Mouse (Mus musculus) heart, postnatal 14 days (tissue): ENCODE data around the gene Lrrd1. TPM values are rescaled to one million over a fixed set of nuclear protein-coding genes. Genes with fewer than 3 reads are reported as not detected.
"Not testable (repeated sequence)": the region's sequence is repeated elsewhere in the genome, so short reads cannot be mapped to it uniquely, and the experiment has no call there.

Experiments
- DNase-seq, 2 experiments: peaks; one replicate each; pipeline ENCODE4 v3.0.0; 2021 to 2022
- intact Hi-C: fragments of 180-260 bp; cut with DNase I; formaldehyde crosslinking; loops from one replicate; pipeline ENCODE4 v1.15.1; 2025
- long read RNA-seq, 2 experiments: library from polyadenylated mRNA; stranded (forward); transcript quantifications; one replicate each; pipeline ENCODE4 v2.0.0; 2021
- total RNA-seq, 2 experiments: library from RNA; stranded (reverse); gene quantifications; 2 replicates each; pipeline ENCODE4 v1.2.3; 2021

The Lrrd1 gene
- under 1 TPM in 1 of 2 experiments, not detected in 1; 0.17 TPM for total RNA-seq
- long read RNA-seq, experiment 1 = 0 reads
- long read RNA-seq, experiment 2 = 0 reads

DNA sequence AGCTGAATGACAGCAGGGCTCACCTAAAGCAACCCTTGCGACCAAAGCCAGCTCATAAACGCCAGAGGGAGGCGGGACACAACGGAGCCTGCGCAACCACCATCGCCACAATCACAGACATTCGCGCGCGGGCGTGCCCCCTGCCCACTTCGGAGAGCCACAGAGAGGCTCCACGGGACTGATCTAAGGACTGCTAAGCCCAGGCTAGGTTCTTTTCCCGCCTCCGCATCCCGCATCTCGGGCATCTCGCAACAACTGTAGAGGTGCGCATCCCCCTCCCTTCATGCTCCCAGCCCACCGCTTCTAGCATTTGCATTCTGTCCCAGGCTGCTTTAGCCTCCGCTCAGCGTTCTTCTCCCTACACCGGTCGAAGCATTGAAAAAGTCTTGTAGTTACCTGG lies at the start of gene Lrrd1:
Lrrd1 (plus strand) TSS at position 148 of the 400 bp plus-strand sequence.
- DNase-seq = peak in 1 of 2 experiments; percentile 5
- intact Hi-C loops = no loop called here

DNA sequence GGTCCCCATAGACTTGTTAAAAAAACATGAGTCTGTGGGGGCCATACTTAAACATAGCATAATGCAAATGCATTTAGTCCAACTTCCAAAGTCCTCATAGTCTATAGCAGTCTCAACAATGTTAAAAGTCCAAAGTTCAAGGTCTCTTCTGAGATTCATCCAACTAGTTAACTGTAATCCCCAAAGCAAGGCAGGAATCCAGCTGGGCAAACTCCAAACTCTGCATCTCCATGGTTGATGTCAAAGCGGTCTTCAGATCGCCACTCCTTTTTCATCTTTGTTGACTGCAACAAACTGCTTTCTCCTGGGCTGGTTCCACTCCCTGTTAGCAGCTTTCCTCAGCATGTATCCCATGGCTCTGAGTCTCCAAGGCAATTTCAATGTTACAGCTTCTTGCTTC lies 47.9 kb upstream of the Lrrd1 start:
- intact Hi-C loops, DNase-seq: not testable (repeated sequence)

DNA sequence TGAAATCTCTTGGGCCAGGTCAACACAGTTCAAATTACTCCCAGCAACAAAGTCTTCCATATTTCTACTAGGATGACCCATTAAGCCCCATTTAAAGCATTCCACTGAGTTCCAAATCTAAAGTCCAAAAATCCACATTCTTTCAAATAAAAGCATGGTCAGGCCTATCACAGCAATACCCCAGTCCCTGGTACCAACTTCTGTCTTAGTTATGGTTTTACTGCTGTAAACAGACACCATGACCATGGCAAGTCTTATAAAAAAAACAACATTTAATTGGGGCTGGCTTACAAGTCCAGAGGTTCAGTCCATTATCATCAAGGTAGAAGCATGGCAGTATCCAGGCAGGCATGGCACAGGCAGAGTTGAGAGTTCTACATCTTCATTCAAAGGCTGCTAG lies 46.3 kb upstream of the Lrrd1 start:
- DNase-seq, intact Hi-C loops: not testable (repeated sequence)

DNA sequence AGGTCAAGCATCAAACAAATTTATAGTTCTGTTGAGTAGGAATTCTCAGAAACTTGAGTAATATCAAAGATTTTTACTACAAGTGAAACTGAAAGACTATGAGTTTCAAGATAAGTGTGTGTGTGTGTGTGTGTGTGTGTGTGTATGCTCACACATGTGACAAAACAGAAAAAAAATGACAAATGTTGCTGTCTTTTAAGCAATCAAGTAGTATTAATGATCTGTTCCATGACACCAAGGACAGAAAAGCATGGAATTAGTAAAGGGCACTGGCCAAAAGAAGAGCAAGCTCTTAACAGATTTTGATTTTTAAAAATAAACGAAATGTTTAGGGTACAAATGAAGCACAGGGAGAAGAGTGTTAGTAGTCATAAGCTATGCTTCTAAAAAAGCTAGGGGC lies 44.9 kb upstream of the Lrrd1 start:
- intact Hi-C loops = no loop called here

DNA sequence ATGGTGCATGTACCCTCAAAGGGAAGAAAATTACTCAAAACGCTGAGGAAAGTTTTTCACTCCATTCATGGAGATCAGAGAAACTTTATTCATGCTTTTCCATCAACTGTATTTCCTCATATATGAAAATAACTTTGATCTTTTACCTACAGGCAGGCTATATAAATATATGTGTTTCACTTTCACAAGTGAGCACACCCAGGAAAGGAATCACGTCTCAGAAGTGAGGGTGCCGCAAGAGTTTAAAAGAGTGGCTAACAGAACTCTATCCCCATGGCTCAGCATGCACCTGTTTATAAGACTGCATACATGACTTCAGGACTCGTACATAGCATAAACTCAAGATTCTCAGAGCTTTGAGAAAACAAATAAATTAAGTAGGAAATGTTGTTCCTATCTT lies 44.1 kb upstream of the Lrrd1 start:
- no peak for DNase-seq
- intact Hi-C loops = no loop called here

More for the DNA sequence above, 44.9 kb upstream of the Lrrd1 start:
- DNase-seq = no peak

DNA sequence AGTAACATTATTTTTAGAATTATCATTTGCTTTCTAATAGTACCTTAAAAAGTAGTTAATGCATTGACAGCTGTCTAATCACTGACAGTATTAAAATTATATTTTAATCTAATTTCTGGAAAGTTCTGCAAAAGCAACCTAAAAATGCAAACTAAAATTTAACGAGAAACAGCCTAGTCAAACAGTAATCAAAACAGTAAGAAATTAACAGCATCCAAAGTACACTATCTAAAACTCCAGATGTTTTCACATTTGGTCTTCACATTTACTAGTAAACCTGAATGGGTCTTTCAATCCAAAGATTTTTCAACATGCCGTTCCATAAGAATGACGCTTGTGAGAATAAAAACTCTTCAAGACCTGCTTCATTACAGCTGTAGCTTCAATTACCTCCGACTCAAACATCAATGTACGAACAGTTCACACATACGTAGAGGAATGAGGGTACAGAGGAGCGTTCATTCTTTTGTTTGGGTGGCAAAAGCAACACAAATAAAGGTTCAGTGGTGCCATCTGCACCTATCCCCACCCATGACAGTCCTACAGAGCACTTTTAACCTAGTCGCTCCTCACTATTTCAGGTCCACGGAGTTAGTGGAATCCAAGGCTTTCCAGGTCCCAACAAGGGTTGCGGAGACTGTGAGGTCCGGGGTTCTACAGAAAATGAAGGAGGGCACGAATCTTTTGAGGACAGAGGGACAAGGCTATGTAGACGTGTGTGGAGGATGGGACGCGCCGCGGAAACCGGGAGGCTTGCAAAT lies 43.1 kb upstream of the Lrrd1 start:
- DNase-seq = no peak
- intact Hi-C loops = loop anchor here (2.0 kb wide), 1 partner anchor 155 kb away; no protein-coding TSS in a partner anchor

DNA sequence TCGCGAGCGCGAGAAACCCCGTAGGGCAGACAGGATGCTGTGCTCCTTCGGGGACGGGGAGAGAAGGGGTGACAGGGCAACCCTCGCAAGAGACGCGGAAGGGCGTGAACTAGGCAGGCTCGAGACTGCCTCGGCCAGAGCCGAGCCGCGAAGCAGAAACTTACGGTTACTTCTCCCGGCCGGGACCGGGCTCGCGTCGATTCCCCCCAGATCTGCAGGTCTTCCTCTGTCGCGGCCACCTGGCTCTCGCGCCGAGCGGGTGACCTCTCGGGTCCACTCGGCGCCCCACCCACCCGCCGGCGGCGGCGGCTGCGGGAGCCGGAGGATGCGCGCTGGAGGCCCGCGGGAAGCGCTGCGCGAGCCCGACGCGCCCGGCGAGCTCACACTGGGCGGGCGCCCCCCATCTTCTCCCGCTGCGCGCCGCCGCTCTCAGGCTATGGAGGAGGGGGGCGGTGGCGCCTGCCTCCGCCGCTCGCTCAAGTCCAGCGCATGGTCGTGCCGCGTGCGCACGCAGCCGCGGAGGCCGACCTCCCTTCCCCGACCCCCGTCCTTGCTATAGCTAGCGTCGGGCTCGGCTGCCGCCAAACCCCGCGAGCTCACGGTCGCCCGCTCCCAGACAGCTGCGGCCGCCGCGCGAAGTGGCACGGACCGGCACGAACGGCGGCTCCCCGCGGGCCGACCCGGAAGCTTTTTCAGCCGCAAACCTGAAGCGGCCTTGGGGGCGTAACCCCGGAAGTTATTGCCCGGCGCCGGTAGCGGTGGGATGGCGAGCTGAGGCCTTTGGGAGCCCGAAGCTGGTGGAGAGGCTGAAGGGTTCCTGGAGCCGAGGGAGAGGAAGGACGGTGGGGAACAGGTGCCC lies 42.3 kb upstream of the Lrrd1 start, which contains the start of the genes Ankib1 and Krit1:
Ankib1 (minus strand) TSS at position 493 of the 859 bp plus-strand sequence.
Krit1 (plus strand) TSS at position 752 of the 859 bp plus-strand sequence.
- intact Hi-C loops = loop anchor here (2.0 kb wide), 1 partner anchor 156 kb away; no protein-coding TSS in a partner anchor
- DNase-seq = peak; percentile 89 to 90

DNA sequence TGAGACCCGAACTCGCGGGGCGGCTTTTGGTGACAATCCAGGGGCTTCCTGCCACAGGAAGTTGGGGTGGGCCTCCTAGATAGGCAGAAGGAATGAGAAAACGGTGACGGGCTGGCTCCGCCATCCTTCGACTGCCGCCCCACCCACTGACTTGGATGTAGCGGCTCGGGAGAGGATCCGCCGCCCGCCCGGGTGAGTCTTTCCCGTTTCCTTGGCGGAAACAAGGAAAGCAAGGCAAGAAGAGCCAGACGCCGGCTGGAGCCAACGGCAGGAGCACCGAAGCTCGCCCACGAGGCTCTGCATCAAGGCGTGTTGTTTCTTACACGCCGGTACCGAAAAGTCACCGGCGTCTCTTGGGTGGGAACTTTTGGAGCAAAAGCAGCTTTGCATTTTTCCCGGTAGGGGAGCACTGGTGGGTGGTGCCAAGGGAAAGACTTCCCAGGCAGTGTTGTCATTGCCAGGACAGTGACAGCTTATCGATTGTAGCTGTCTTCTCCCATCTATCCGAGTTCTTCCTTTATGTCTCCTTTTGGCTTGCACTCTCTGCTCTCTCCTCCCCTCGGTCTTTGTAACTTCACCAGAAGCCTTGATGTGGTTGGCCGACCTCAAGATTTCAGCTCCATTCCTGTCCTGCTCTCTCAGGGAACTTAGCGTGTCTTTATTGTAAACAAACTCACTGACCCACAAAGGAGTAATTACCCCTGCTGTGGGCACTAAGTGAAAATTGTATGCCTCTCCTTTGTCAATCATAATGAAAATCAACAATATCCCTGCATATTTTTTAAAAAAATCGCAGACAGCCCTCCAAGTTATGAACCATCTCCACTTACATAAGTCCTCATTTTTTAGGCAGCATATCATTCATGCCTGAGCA lies 41.4 kb upstream of the Lrrd1 start:
- intact Hi-C loops = loop anchor here (2.0 kb wide), 1 partner anchor 157 kb away; no protein-coding TSS in a partner anchor
- DNase-seq = no peak

DNA sequence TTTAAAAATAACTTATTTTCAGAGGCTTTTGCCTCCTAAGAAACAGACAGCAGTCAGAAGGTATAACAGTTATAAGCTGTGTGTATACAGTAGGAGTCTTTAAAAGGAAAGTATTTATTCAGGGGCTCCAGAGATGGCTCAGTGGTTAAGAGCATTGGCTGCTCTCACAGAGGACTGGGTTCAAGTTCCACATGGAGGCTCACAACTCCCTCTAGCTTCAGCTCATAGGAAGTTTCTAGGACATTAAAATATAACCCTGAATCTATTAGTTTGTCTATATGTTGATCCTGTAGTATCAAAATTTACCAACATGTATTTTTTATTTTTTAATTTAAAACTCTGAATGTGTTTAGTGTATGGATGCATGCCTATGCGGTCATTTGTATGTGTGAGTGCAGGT lies 36.5 kb upstream of the Lrrd1 start:
- intact Hi-C loops = no loop called here
- no peak for DNase-seq

DNA sequence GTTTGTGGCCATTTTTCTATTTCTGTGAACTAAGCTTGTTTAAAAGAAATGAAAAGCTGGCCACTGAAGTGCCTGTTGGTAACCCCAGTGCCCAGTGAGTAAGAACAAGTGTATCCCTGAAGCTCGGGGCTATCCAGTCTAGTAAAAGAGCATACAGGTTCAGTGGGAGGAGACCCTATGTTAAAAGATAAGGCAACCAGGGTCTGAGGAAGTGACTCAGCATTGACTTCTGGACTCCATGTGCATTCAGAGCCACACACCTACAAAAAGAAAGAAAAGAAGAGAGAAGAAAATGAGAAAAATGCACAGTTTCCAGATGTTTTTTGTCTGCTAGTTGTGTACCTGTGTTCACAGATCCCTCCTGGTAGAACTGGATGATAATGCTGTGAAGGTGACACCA lies 10.9 kb upstream of the Lrrd1 start:
- intact Hi-C loops = no loop called here
- no peak for DNase-seq

DNA sequence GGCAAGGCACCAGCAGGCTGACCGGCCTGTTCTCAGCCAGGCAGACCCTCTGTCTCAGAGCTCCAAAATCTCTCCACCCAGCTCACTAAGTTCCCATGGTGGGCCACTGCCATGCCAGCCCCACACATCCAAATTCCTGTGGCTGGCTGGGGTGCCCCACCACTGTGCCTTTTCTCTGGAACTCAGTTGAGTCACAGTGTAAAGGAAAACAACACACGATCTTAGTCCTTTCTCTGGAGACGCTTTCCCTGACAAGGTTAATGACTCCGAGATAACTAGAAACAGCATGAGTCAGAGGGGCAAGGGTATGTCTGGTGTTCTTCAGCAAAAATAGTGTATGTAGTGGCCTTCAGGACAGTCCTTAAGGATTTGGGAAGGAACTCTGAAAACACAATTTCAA lies 25.2 kb downstream of the Lrrd1 start:
- no peak for DNase-seq
- intact Hi-C loops = no loop called here

DNA sequence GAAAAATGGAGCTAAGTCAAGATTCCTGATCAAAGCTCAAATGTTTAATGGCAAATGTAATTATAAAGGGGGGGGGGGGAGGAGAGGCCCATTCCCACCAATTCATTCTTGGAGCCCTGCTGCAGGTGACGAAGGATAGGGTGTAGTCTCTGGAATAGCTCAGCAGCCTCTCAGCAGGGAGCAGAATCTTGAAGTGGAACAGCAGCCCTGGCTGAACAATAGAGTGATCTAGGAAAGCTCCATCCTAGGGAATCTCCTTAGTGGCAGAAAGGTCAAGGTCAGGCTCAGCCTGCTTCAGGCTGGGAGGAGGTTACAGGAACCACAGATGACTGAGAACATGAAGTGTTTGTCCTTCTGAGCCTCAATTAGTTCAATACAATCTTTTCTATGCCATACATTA lies 27.4 kb downstream of the Lrrd1 start:
- DNase-seq = no peak
- intact Hi-C loops = no loop called here

DNA sequence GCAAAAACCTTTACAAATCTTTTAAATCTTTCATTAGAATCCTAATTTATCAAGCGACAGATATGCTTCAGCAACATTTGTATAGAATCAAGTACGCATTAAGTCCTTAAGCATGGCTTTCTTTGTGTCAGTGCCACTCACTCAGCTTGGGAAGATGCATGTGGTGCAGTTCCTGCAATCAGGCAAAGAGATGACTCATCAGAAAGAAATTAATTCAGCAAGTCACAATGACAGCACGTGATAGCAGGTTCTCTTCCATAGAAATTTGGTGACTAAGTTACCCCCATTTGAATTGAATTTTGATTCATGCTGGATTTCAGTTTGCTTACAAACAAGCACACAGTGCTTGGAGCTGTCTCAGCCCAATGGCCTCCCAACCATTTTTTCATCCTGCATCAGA lies 28.5 kb downstream of the Lrrd1 start:
- no peak for DNase-seq
- intact Hi-C loops = no loop called here

DNA sequence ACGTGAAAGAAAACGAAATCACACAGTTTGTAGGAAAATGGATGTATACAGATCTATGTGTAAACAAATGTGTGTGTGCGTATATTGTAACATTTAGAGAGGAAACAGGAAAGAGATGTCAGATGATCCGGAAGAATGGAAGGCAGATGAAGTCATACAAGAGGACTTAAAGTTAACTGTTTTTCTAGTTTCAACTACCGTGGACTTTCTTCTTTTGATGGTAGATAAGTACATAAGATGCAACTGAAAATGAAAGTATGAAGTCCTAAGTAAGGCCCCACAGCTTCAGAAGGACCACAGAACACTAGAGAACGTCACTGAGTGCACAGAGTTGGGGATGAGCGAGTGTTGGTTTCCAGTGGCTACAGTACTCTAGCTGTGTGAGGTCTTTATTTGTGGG lies 41.9 kb downstream of the Lrrd1 start:
- intact Hi-C loops, DNase-seq: not testable (repeated sequence)

DNA sequence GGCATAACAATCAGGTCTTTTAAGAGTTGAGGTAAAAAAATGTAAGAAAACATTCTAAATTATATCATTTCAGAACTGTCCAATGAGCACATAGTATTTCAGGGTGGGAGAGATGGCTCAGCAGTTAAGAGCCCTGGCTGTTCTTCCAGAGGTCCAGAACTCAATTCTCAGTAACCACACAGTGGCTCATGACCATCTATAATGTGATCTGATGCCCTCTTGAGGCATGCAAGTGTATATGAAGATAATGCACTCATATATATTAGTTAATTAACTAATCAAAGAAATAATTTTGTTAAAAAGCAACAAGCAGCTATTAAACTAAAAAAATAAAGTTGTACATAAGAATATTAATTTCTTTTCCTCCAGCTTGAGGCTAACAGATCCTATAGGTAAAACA lies 44.2 kb downstream of the Lrrd1 start:
- intact Hi-C loops = no loop called here
- no peak for DNase-seq

DNA sequence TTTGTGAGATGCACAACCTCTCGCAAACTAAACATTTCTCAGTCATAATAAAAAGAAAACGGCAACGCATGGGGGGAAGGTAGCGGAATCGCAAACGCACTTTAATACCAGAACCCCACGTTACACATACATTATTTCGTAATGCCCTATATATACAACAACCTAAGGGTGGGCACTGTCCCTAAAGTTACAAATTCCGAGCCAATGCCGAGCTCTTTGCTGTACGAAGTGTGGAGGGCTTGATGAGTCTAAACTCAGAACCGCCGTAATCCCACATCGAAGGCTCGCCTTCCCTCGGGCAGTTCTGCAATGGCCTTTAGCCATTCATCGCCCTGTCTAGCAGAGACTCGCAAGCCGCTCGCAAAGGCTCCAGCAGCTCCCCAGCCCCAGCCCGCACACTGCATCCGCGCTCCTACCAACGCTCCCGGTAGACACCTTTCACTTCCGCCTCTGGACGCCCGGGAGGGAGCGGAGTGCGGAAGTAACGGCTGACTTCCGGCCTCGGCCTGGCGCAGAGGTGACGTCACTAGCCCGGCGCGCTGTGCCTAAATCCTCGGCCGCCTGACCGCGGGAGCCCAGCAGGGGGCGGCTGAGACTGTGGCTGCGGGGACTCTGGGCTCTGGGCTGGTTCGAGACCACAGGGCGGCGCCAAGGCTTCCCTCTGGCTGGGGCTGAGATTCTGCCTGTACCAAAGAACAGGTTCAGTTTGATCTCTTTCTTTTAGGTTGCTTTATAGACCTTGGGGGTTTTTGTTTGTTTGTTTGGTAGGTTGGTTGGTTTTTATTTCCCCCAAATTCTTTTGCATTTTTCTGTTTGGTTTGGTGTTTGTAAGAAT lies 48.7 kb downstream of the Lrrd1 start, which contains the start of gene Mterf1a:
Mterf1a (minus strand) TSS at position 475 of the 835 bp plus-strand sequence.
- intact Hi-C loops = loop anchor here (2.0 kb wide), 2 partner anchors 33 to 297 kb away; no protein-coding TSS in a partner anchor
- peak; percentile 15 to 41 for DNase-seq

DNA sequence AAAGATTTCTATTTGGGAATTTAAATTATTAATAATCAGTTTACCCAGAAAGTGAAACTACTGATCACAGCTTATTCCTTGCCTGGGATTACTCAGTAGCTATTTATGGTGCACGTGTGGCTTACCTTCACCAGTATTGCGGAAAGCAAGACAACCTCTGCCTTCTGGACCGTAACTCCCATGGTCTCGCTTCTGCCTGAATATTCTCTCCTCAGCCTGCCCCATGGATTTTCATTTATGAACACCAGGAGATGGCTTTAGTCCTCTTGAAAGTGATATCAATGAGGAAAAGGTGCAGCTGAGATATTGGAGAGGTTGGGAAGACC lies 49.3 kb downstream of the Lrrd1 start:
- not testable (repeated sequence) for DNase-seq
- intact Hi-C loops = loop anchor here (2.0 kb wide), 2 partner anchors 33 to 297 kb away; no protein-coding TSS in a partner anchor

DNA sequence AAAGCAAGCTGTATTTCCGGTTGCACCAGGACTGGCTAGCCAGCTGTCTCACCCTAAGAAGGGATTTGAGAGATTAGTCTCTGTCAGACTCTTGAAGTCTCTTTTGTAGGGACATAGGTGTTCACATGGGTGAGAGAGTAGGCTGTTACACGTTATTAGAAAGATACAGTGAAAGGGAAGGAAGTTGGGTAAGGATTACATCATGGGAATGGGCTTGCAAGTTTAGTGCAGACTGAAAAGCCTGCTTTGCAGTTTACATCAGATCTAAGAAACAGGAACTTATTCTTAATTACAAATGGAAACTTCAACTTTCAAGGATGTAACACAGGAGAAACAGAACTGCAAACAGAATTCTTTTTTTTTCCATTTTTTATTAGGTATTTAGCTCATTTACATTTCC lies 60.5 kb downstream of the Lrrd1 start:
- intact Hi-C loops = no loop called here

More for the DNA sequence above, 60.5 kb downstream of the Lrrd1 start:
- no peak for DNase-seq
